Mouse (Mus musculus): ENCODE results near the gene Lrrc10. TPM values are rescaled to one million over a fixed set of nuclear protein-coding genes. Genes with fewer than 3 reads are reported as not detected.

The Lrrc10 gene
- polyA plus RNA-seq, 1 experiment from 2014 or later = not detected

GRCm38 (mm10) chr10:117096096-117096495, 51.0 kb downstream of the Lrrc10 start:
- Histone ChIP-seq H3K27me3 (no peaks in the 10 kb centered on the region), H3K4me3 (replicated peaks) (no peak overlapping the region), H3K27ac (no peak overlapping the region), H3K4me2 (no peak overlapping the region), H3K36me3 (replicated peaks) (0 out of 2 replicates have a peak, but pooled peaks cover 3% of the 10 kb centered on the region), H3K9me3 (no peaks in the 10 kb centered on the region), H3K9ac (no peak overlapping the region), H3K4me1 (peaks cover 20% of the 10 kb centered on the region)
- 93% methylated on average over 6 of the region's 6 CpGs for WGBS
- ATAC-seq (ENCODE audit: low FRiP score) = no peak

Other genes with a start within 250 kb of the Lrrc10 start
- 0.06 and 0.08 TPM in 2 replicates for gene Myrfl, start 148.4 kb upstream of the Lrrc10 start, polyA plus RNA-seq (2016; fragmentation: Nextera tagmentation; extraction: Ambion mirVana)
- gene Rab3ip, start 94.6 kb upstream of the Lrrc10 start, polyA plus RNA-seq (2016; fragmentation: Nextera tagmentation; extraction: Ambion mirVana) = 42.6 and 47.2 TPM in 2 replicates
- gene Gm10271, start 72.7 kb upstream of the Lrrc10 start, polyA plus RNA-seq (2016; fragmentation: Nextera tagmentation; extraction: Ambion mirVana) = not detected in 2 replicates
- gene Best3, start 59.0 kb upstream of the Lrrc10 start, polyA plus RNA-seq (2016; fragmentation: Nextera tagmentation; extraction: Ambion mirVana) = 0.09 TPM in 1 of 2 replicates, not detected in the other
- 263 and 274 TPM in 2 replicates for gene Cct2, start 18.5 kb downstream of the Lrrc10 start, polyA plus RNA-seq (2016; fragmentation: Nextera tagmentation; extraction: Ambion mirVana)
- gene Frs2, start 103.2 kb downstream of the Lrrc10 start, polyA plus RNA-seq (2016; fragmentation: Nextera tagmentation; extraction: Ambion mirVana) = 23.6 and 25.6 TPM in 2 replicates
- 140 and 144 TPM in 2 replicates for gene Yeats4, start 179.2 kb downstream of the Lrrc10 start, polyA plus RNA-seq (2016; fragmentation: Nextera tagmentation; extraction: Ambion mirVana)
- not detected in 2 replicates for gene 9530003J23Rik, start 193.4 kb downstream of the Lrrc10 start, polyA plus RNA-seq (2016; fragmentation: Nextera tagmentation; extraction: Ambion mirVana)
- 7.7 and 9.1 TPM in 2 replicates for gene Lyz2, start 237.0 kb downstream of the Lrrc10 start, polyA plus RNA-seq (2016; fragmentation: Nextera tagmentation; extraction: Ambion mirVana)
- not detected in 2 replicates for gene Lyz1, start 247.5 kb downstream of the Lrrc10 start, polyA plus RNA-seq (2016; fragmentation: Nextera tagmentation; extraction: Ambion mirVana)

All from forebrain, embryonic 12.5 days (tissue).